Mouse (Mus musculus): ENCODE measurements at regions not wholly inside any gene's neighbourhood (a gene's known extent, or its start where the extent isn't known, plus 50 kb on each side); places are given as distances from the start of the nearest gene placed in this dataset.

- H3K27ac ChIP-seq (ENCODE audit: low read length), result no peak overlapping the region
- no peaks in the 10 kb centered on the region for H3K4me1 ChIP-seq (ENCODE audit: control insufficient read depth, insufficient read depth, low read length)
- H3K36me3 ChIP-seq (ENCODE audit: control insufficient read depth, insufficient read depth, low read length), result no peaks in the 10 kb centered on the region
- H3K27me3 ChIP-seq (ENCODE audit: control insufficient read depth, insufficient read depth, low read depth, low read length), result no peaks in the 10 kb centered on the region
- no peak overlapping the region for H3K9ac ChIP-seq (ENCODE audit: low read depth, low read length)
- H3K4me3 ChIP-seq (ENCODE audit: low read depth, low read length), result no peak overlapping the region
- no peaks in the 10 kb centered on the region; the same call in 1 of the 2 replicates for H3K9me3 ChIP-seq (replicated peaks; ENCODE audit: control insufficient read depth, low read length, poor library complexity, severe bottlenecking)
- no peak for ATAC-seq
- WGBS, result 52% methylated on average over 7 of the region's 7 CpGs
- no peak overlapping the region for H3K4me2 ChIP-seq (ENCODE audit: low read length)
Observed at GRCm38 (mm10) chr17:80780303-80780702, 52.0 kb upstream of the Map4k3 start.

GRCm38 (mm10) chr17:80779782-80780181, 51.5 kb upstream of the Map4k3 start:
- Histone ChIP-seq H3K9me3 (replicated peaks; ENCODE audit: control insufficient read depth, low read length, poor library complexity, severe bottlenecking) (no peaks in the 10 kb centered on the region; the same call in 1 of the 2 replicates), H3K27me3 (ENCODE audit: control insufficient read depth, insufficient read depth, low read depth, low read length) (no peaks in the 10 kb centered on the region), H3K27ac (ENCODE audit: low read length) (no peak overlapping the region), H3K4me3 (ENCODE audit: low read depth, low read length) (no peak overlapping the region), H3K36me3 (ENCODE audit: control insufficient read depth, insufficient read depth, low read length) (no peaks in the 10 kb centered on the region), H3K4me2 (ENCODE audit: low read length) (no peak overlapping the region), H3K9ac (ENCODE audit: low read depth, low read length) (no peak overlapping the region), H3K4me1 (ENCODE audit: control insufficient read depth, insufficient read depth, low read length) (no peaks in the 10 kb centered on the region)
- 76% methylated on average over 6 of the region's 6 CpGs for WGBS
- no peak for ATAC-seq
